27 mouse cellular contexts compared by ENCODE assay signal in genomic region chr5:82440126-82440525, GRCm38 (mm10).
"Had no signal": no experiment of that assay in that cellular context is flagged by ENCODE, and none has a peak within 500 bp of the region (broad histone marks: within the 10 kb centered on the region; RNA-seq: fewer than 3 reads in every experiment).

No protein-coding gene starts in this region.

- H3K4me2 ChIP-seq: heart, embryonic 12.5 days; hindbrain, embryonic 12.5 days; hindbrain, embryonic 14.5 days; kidney, embryonic 15.5 days; limb, embryonic 13.5 days; limb, embryonic 15.5 days; liver, embryonic 12.5 days had no signal

- H3K27me3 ChIP-seq: heart, embryonic 12.5 days; hindbrain, embryonic 12.5 days; kidney, embryonic 15.5 days; limb, embryonic 13.5 days; limb, embryonic 15.5 days; liver, embryonic 12.5 days had no signal

- DNase-seq: gastrocnemius, adult 2 months; gastrocnemius, postnatal 10 days; gastrocnemius, postnatal 25 days; heart, adult 18-20 months; heart, postnatal 10 days; heart, postnatal 4 days; kidney, adult 11 months; kidney, adult 2 months; kidney, adult 9 months; kidney, postnatal 14 days; kidney, postnatal 36 days; layer of hippocampus, postnatal 36 days; left cerebral cortex, postnatal 4 days had no signal

- H3K4me1 ChIP-seq: heart, embryonic 10.5 days; heart, embryonic 12.5 days; hindbrain, embryonic 10.5 days; hindbrain, embryonic 12.5 days; kidney, embryonic 15.5 days; limb, embryonic 13.5 days; limb, embryonic 15.5 days; liver, embryonic 12.5 days had no signal

- H3K9me3 ChIP-seq: heart, embryonic 10.5 days; heart, embryonic 12.5 days; hindbrain, embryonic 10.5 days; hindbrain, embryonic 12.5 days; kidney, embryonic 15.5 days; limb, embryonic 13.5 days; limb, embryonic 15.5 days; liver, embryonic 12.5 days had no signal

- H3K4me3 ChIP-seq: gastrocnemius, adult 2 months; heart, embryonic 10.5 days; heart, embryonic 12.5 days; hindbrain, embryonic 10.5 days; hindbrain, embryonic 12.5 days; kidney, embryonic 15.5 days; limb, embryonic 13.5 days; limb, embryonic 15.5 days; liver, embryonic 12.5 days had no signal

- H3K27ac ChIP-seq: gastrocnemius, adult 2 months; heart, embryonic 10.5 days; hindbrain, embryonic 10.5 days; hindbrain, embryonic 12.5 days; hindbrain, embryonic 14.5 days; kidney, embryonic 15.5 days; kidney, postnatal 0 days; limb, embryonic 13.5 days; limb, embryonic 15.5 days; liver, embryonic 12.5 days; liver, embryonic 14.5 days had no signal

- H3K36me3 ChIP-seq: heart, embryonic 10.5 days; heart, embryonic 12.5 days; hindbrain, embryonic 10.5 days; hindbrain, embryonic 12.5 days; kidney, embryonic 15.5 days; limb, embryonic 13.5 days; limb, embryonic 15.5 days; liver, embryonic 12.5 days had no signal

- H3K9ac ChIP-seq: heart, embryonic 12.5 days; hindbrain, embryonic 12.5 days; hindbrain, embryonic 14.5 days; kidney, embryonic 15.5 days; limb, embryonic 13.5 days; limb, embryonic 15.5 days; liver, embryonic 12.5 days; liver, embryonic 14.5 days had no signal

- ATAC-seq: hindbrain, embryonic 16.5 days; inflammation-experienced regulatory T-cells, adult 6 months; intestine, embryonic 16.5 days; liver, embryonic 12.5 days had no signal
